Mouse (Mus musculus): Measurements from ENCODE around the gene Gm13272. TPM values are rescaled to one million over a fixed set of nuclear protein-coding genes. Genes with fewer than 3 reads are reported as not detected.
"Not testable (repeated sequence)": the region's sequence is repeated elsewhere in the genome, so short reads cannot be mapped to it uniquely, and the experiment has no call there.

Gene Gm13272
- total RNA-seq (2021): not detected
- long read RNA-seq, experiment 1: 0 reads
- long read RNA-seq, experiment 2: 0 reads

DNA sequence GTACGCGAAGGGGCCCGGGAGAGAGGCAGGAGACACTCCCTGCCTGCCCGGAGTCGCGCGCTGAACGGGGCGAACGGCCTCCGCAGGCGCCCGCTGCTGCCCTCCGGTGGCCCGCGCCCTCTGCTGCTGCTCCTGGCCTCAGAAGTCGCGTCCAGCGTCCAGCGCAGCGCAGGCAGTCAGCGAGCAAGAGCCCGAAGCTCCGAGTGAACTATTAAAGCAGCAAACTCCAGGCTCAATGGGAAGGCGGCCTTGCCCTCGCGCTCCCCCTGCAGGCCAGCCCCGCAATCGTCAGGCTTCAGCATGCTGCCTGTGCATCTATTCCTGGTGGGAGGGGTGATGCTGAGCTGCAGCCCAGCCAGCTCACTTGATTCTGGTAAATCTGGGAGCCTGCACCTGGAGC is at the start of gene Gm13272:
Gm13272 (plus strand) TSS at position 301 of the 400 bp plus-strand sequence.
- not testable (repeated sequence) for DNase-seq (ENCODE audit: low spot score in 2 of 2)

DNA sequence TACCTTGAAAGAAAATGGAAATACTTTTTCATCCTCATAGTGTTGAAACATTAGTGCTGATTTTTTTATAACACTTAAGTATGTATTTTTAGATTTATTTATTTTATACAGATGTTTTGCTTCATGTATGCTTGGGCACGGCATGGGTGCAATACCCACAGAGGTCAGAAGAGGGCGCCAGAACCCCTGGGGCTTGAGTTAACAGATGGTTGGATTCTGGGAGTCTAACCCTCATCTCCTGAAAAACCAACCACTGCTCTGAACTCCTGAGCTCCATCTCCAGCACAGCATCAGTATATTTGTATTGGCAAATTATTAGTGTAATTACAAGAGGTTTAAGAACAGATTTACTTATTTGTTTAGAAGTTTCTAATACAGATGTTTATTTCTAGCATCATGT is 41.2 kb upstream of the Gm13272 start:
- peak; percentile 40 to 66 for DNase-seq (ENCODE audit: low spot score in 2 of 2)

DNA sequence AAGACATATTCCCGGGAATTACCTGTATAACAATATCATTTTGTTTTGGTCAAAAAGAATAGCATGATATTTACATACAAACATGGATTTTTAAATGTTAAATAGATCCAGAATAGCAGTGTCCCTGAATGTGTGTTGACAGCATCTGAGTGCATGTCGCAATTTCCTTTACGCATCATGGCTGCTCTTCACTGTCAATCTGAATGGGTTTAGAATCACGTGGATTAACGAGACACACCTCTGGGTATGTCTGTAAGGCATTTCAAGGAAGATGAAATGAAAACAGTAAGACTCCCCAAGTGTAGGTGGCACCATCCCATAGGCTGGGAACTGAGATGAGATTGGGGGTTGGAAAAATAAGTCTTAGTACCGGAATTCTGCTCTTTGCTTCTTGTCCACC is 40.6 kb upstream of the Gm13272 start:
- DNase-seq (ENCODE audit: low spot score in 2 of 2): no peak

DNA sequence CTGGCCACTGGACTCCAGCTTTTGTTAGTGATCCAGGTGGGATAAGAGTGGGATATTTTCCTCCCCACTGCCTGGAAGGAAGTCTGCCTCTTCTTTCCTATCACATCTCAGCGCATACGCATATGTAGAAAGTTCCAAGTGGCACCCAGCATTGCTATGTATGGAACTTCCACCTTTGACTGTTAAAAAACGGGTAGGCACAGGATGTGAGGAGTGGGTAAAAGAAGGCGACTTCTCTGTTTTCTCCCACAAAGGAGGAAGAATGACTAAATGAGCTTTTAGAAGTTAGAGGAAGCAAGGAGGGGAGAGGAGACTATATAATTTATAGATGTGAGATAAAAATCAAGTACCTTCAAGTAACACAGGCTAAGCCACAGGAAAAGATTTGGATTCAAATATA is 38.2 kb upstream of the Gm13272 start:
- no peak for DNase-seq (ENCODE audit: low spot score in 2 of 2)

DNA sequence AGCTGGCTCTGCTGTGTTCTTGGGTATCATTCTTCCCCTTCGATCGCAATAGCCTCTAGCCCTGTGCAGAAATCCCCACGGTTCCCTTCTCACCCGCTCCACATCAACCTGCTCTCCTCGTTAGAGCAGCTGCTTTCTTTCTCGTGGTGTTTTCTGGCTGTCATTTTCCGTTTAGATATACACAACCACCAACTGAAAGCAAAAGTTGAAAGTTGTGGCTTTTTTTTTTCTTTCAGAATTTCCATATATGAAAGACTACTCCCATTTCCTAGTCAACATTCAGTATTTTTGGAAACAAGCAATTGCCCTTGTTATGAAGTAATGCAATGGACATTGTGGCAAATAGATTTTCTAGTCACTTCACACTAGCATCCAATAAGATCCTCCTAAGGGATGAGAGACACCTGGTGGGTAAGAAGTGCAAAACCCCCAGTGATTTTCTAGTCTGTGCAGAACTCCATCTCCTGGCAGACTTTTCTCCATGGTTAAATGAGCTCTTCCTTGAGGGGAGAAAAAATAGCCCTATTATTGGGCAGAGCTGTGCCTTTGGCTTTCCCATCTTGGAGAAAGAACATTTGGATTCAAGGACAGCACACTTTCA is 36.8 kb upstream of the Gm13272 start:
- no peak for DNase-seq (ENCODE audit: low spot score in 2 of 2)

DNA sequence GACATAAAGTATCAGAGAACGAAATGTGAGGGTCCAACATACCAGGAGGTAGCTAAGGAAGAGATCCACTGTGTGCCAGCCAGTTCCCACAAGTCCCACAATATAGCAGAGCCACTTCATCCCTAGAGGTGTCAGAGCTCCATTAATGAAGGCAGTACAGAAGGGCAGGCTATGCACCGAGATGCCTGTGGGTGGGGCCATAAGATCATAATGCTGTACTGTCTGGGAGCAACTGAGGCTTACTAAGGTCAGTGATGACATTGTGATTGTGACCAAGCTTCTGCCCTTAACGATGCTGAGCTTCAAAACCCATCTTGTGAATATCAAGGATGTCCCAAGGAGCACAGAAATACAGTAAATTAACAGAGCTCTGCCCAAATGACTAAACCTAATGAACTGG is 35.4 kb upstream of the Gm13272 start:
- no peak for DNase-seq (ENCODE audit: low spot score in 2 of 2)

DNA sequence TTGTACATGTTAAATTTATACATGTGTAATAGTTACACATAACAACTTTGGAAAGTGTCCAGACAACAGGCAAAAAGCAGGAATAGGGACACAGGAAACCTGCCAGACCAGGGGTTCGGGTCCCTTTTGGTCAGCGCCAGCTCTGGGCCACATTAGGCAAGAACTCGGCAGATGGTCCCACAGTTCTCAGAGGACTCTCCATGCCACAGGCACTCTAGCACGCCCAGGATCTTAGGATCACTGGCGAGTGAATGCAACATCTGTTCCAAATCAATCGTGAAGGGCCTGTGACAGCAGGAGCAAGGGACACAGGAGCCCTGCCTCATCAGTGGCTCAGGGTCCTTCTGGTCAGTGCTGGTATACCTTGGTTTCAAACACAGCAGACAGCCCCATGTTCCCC is 29.7 kb upstream of the Gm13272 start:
- no peak for DNase-seq (ENCODE audit: low spot score in 2 of 2)

DNA sequence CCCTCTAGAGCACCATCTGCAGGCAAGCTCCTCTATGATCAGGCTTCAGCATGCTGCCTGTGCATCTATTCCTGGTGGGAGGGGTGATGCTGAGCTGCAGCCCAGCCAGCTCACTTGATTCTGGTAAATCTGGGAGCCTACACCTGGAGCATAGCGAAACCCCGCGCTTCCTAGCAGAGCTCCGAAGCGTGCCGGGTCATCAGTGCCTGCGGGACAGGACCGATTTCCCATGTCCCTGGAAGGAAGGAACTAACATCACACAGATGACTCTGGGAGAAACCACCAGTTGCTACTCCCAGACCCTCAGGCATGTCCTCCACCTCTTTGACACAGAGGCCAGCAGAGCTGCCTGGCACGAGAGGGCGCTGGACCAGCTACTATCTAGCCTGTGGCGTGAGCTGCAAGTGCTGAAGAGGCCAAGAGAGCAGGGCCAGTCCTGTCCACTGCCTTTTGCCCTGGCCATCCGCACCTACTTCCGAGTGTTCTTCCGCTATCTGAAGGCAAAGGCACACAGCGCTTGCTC is 24.8 kb upstream of the Gm13272 start, which contains the start of gene Gm13271:
Gm13271 (plus strand) TSS at position 51 of the 523 bp plus-strand sequence.
- DNase-seq (ENCODE audit: low spot score in 2 of 2): peak; percentile 53 to 61

DNA sequence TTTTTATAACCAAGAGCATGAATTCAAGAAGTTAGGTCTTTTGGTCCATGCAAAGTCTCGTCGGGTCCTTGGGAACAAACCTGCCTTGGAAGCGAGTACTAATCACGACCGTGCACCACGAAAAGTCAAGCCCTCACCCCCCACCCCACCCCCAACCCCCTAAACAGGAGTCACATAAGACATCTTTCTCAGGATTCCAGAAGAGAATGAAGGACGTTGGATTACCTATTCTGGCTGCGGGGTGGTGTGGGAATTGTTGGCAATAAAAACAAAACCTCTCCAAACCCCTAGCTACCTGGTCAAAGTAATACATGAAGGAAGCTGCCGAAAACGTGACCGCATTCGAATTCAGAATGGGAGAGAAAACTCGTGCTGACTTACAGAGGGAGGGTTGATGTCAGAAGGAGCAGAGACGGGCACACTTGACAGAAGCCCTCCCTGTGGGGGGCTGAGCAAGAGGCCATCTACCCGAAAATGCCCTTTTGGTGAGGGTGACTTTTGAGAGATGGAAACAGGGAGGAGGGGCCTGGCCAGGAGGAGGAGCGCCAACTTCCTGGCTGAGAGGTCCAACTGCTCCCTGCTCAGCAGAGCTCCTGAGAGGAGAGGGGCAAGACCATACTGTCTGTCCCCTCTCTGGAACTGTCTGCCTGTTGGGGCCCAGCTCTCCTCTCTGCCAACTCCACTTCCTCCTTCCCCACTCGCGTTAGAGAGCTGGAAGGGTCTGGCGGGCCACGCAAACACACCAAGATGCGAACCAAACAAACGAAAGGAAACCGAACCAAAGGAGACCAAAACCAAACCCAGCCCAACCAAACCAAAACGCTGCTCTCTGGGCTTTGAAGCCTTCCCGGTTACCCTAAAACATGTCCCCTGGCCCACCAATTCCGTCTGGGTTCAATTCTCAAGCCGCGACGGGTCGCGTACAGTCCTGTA is 22.8 kb upstream of the Gm13272 start:
- DNase-seq (ENCODE audit: low spot score in 2 of 2): not testable (repeated sequence)

DNA sequence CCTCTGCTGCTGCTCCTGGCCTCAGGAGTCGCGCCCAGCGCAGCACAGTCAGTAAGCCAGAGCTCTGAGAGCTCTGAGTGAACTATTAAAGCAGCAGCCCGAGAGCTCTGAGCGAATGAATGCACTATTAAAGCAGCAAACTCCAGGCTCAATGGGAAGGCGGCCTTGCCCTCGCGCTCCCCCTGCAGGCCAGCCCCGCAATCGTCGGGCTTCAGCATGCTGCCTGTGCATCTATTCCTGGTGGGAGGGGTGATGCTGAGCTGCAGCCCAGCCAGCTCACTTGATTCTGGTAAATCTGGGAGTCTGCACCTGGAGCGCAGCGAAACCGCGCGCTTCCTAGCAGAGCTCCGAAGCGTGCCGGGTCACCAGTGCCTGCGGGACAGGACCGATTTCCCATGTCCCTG is 22.0 kb upstream of the Gm13272 start:
- peak; percentile 80 to 89 for DNase-seq (ENCODE audit: low spot score in 2 of 2)

DNA sequence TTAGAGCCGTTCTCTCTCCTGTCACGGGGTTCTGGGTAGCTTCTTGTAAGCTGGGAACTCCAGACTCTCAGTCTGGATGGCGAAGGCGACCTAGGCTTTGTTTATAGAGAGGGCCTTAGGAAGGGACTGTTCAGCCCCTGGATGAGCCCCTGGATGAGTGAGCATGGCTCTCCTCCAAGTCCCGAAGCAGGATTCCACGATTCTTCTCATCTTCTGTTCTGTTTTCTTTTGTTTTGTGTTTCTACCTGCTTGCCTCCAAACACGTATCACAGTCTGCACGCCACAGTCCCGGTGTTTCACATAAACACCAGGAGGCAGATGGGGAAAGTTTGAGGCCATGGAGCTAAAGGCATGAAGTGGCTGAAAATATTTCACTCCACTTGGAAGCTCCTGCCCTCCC is 20.9 kb upstream of the Gm13272 start:
- not testable (repeated sequence) for DNase-seq (ENCODE audit: low spot score in 2 of 2)

DNA sequence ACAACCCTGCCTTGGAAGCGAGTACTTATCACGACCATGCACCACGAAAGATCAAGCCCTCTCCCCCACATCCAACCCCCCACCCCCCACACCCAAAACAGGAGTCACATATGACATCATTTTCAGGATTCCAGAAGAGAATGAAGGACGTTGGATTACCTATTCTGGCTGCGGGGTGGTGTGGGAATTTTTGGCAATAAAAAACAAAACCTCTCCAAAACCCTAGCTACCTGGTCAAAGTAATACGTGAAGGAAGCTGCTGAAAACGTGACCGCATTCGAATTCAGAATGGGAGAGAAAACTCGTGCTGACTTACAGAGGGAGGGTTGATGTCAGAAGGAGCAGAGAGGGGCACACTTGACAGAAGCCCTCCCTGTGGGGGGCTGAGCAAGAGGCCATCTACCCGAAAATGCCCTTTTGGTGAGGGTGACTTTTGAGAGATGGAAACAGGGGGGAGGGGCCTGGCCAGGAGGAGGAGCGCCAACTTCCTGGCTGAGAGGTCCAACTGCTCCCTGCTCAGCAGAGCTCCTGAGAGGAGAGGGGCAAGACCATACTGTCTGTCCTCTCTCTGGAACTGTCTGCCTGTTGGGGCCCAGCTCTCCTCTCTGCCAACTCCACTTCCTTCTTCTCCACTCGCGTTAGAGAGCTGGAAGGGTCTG is 19.9 kb upstream of the Gm13272 start, which contains the start of gene Gm13283:
Gm13283 (plus strand) TSS at position 510 of the 659 bp plus-strand sequence.
- DNase-seq (ENCODE audit: low spot score in 2 of 2): not testable (repeated sequence)

DNA sequence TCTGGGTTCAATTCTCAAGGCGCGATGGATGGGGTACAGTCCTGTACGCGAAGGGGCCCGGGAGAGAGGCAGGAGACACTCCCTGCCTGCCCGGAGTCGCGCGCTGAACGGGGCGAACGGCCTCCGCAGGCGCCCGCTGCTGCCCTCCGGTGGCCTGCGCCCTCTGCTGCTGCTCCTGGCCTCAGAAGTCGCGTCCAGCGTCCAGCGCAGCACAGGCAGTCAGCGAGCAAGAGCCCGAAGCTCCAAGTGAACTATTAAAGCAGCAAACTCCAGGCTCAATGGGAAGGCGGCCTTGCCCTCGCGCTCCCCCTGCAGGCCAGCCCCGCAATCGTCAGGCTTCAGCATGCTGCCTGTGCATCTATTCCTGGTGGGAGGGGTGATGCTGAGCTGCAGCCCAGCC is 19.2 kb upstream of the Gm13272 start:
- peak; percentile 34 to 36 for DNase-seq (ENCODE audit: low spot score in 2 of 2)

DNA sequence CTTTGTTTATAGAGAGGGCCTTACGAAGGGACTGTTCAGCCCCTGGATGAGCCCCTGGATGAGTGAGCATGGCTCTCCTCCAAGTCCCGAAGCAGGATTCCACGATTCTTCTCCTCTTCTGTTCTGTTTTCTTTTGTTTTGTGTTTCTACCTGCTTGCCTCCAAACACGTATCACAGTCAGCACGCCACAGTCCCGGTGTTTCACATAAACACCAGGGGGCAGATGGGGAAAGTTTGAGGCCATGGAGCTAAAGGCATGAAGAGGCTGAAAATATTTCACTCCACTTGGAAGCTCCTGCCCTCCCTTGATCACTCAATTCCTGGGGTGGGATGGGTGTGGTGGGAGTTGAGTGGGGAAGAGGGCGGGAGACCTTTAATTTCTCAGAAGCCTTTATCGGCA is 17.9 kb upstream of the Gm13272 start:
- DNase-seq (ENCODE audit: low spot score in 2 of 2): peak; percentile 52 to 56

DNA sequence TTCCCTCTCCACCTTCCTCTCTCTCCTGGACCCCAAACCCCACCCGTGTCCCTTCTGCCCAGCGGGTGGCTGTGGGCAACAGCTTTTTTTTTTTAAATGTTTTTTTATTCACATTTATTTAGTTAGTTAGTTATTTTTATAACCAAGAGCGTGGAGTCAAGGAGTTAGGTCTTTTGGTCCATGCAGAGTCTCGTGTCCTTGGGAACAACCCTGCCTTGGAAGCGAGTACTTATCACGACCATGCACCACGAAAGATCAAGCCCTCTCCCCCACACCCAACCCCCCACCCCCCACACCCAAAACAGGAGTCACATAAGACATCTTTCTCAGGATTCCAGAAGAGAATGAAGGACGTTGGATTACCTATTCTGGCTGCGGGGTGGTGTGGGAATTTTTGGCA is 17.3 kb upstream of the Gm13272 start:
- not testable (repeated sequence) for DNase-seq (ENCODE audit: low spot score in 2 of 2)

DNA sequence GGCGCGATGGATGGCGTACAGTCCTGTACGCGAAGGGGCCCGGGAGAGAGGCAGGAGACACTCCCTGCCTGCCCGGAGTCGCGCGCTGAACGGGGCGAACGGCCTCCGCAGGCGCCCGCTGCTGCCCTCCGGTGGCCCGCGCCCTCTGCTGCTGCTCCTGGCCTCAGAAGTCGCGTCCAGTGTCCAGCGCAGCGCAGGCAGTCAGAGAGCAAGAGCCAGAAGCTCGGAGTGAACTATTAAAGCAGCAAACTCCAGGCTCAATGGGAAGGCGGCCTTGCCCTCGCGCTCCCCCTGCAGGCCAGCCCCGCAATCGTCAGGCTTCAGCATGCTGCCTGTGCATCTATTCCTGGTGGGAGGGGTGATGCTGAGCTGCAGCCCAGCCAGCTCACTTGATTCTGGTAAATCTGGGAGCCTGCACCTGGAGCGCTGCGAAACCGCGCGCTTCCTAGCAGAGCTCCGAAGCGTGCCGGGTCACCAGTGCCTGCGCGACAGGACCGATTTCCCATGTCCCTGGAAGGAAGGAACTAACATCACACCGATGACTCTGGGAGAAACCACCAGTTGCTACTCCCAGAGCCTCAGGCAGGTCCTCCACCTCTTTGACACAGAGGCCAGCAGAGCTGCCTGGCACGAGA is 16.1 kb upstream of the Gm13272 start:
- not testable (repeated sequence) for DNase-seq (ENCODE audit: low spot score in 2 of 2)

DNA sequence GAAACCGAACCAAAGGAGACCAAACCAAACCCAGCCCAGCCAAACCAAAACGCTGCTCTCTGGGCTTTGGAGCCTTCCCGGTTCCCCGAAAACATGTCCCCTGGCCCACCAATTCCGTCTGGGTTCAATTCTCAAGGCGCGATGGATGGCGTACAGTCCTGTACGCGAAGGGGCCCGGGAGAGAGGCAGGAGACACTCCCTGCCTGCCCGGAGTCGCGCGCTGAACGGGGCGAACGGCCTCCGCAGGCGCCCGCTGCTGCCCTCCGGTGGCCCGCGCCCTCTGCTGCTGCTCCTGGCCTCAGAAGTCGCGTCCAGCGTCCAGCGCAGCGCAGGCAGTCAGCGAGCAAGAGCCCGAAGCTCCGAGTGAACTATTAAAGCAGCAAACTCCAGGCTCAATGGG is 6.1 kb upstream of the Gm13272 start, which contains the start of gene Gm13290:
Gm13290 (plus strand) TSS at position 301 of the 400 bp plus-strand sequence.
- not testable (repeated sequence) for DNase-seq (ENCODE audit: low spot score in 2 of 2)

DNA sequence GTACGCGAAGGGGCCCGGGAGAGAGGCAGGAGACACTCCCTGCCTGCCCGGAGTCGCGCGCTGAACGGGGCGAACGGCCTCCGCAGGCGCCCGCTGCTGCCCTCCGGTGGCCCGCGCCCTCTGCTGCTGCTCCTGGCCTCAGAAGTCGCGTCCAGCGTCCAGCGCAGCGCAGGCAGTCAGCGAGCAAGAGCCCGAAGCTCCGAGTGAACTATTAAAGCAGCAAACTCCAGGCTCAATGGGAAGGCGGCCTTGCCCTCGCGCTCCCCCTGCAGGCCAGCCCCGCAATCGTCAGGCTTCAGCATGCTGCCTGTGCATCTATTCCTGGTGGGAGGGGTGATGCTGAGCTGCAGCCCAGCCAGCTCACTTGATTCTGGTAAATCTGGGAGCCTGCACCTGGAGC is 3.0 kb upstream of the Gm13272 start, which contains the start of gene Gm13289:
Gm13289 (plus strand) TSS at position 301 of the 400 bp plus-strand sequence.
- DNase-seq (ENCODE audit: low spot score in 2 of 2): not testable (repeated sequence)

DNA sequence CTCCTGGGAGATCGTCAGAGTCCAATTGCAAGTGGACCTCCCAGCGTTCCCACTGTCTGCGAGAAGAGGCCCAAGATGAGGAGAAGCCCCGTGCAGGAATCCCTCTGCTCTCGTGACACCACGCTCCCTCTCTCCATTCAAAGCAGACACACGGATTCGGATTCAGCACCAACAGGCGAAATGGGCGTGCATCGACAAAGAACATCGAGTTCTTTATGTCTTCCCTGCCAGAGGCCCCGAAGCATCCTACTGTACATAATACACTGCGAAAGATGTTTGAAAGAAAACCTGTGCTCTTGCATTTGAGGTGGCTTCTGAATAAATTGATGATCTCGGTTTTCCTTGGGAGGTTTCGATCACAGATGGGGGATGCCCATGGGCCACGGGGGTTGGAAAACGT is 670 bp downstream of the Gm13272 start:
- DNase-seq (ENCODE audit: low spot score in 2 of 2): not testable (repeated sequence)

DNA sequence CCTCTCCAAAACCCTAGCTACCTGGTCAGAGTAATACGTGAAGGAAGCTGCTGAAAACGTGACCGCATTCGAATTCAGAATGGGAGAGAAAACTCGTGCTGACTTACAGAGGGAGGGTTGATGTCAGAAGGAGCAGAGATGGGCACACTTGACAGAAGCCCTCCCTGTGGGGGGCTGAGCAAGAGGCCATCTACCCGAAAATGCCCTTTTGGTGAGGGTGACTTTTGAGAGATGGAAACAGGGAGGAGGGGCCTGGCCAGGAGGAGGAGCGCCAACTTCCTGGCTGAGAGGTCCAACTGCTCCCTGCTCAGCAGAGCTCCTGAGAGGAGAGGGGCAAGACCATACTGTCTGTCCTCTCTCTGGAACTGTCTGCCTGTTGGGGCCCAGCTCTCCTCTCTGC is 2.2 kb downstream of the Gm13272 start, which contains the start of gene Ifnz:
Ifnz (plus strand) TSS at position 301 of the 400 bp plus-strand sequence.
- DNase-seq (ENCODE audit: low spot score in 2 of 2): not testable (repeated sequence)
